Mouse (Mus musculus): ENCODE data around the gene Anapc1.
"Not testable (repeated sequence)": the region's sequence is repeated elsewhere in the genome, so short reads cannot be mapped to it uniquely, and the experiment has no call there.

Gene Anapc1

DNA sequence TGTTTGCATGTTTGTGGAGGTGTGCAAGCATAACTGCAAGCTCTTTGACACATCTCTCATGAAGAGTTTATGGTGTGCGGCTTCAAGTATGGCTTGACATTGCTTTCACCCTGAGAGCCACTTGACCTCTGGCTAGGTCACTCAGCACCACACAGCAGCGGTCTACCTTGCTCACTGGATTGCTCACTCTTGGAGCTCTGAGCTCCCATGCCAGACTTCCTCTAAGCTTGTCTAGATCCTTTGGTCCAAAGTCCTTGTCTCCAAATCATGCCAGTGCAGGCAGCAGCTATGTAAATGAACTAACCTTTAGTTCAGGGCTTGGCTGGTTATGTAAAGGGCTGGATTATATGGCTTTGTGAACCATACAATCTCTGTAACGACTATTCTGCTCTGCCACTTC lies 9.2 kb upstream of the Anapc1 start:
- no peak for DNase-seq (ENCODE audit: low spot score in 2 of 2)

DNA sequence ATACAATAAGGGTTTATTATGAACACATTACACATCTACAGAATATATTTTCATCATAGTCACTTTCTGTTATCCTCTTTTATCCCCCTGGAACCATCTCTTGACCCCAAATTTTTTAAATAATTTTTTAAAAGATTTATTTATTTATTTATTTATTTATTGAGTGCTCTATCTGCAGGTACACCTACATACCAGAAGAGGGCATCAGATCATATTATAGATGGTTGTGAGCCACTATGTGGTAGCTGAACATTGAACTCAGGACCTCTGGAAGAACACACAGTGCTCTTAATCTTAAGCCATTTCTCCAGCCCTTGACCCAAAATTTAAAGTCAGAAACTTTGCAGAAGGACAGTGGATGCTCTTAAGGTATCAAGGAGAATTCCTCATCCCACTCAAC lies 7.4 kb upstream of the Anapc1 start:
- DNase-seq (ENCODE audit: low spot score in 2 of 2): no peak

DNA sequence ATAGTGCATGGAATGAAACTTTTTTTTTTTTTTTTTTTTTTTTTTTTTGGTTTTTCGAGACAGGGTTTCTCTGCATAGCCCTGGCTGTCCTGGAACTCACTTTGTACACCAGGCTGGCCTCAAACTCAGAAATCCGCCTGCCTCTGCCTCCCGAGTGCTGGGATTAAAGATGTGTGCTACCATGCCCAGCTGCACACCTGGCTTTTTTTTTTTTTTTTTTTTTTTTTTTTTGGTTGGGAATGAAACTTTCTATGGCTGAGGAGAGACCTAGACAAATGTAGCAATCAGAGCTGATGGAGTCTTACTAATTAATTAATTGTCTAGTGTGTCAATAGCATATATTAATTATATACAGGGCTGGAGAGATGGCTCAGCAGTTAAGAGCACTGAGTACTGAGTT lies 6.6 kb upstream of the Anapc1 start:
- not testable (repeated sequence) for DNase-seq (ENCODE audit: low spot score in 2 of 2)

DNA sequence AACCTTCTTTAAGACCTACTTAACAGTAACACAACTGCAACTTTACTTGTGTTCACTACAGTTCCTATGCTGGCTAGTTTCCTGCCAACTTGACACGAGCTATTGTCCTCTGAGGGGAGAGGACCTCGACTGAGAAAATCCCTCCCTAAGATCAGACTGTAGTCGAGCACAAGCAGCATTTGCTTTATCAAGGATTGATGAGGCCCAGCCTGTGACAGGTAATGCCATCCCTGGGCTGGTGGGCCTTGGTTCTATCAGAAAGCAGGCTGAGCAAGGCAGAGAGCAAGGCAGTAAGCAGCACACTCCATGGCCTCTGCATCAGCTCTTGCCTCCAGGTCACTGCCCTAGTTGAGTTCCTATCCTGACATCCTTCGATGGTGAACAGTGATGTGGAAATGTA lies 6.0 kb upstream of the Anapc1 start:
- no peak for DNase-seq (ENCODE audit: low spot score in 2 of 2)

DNA sequence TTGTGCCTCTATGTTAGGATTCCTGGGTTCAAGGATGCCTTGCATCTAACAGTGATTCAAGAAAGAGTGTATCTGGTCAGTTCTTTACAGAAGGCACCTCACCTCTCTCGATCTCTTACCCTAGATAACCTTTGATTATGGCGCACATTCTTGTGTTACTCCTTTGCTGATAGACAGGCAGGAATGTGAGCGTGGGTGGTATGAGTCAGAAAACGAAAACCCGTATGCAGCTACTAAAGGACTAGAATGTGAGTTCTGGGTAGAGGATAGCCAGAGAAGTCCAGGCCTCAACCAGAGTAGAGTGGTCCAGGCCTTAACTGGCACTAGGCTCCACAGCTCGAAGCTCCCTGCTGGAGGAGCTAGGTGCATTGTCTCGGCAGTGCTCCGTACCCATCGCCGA lies 5.6 kb upstream of the Anapc1 start:
- no peak for DNase-seq (ENCODE audit: low spot score in 2 of 2)

DNA sequence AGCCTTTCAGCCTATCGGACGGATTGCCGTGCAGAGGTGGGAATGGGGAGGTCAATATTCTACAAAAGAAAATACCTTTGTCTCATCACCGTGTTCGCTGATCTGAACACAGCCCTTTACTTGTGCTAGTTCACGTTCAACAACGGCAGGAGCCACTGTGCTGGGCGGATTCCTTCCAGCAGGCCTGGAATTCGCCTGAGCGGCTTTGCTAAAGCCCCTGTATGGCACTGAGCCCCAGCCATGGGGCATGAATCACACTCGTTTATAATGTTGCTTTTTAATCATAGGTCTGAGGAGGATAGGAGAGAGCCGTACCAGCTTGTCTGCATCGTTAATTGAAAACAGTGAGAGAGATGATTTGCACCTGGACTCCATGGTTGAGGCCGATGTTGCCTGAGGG lies 5.1 kb upstream of the Anapc1 start:
- no peak for DNase-seq (ENCODE audit: low spot score in 2 of 2)

DNA sequence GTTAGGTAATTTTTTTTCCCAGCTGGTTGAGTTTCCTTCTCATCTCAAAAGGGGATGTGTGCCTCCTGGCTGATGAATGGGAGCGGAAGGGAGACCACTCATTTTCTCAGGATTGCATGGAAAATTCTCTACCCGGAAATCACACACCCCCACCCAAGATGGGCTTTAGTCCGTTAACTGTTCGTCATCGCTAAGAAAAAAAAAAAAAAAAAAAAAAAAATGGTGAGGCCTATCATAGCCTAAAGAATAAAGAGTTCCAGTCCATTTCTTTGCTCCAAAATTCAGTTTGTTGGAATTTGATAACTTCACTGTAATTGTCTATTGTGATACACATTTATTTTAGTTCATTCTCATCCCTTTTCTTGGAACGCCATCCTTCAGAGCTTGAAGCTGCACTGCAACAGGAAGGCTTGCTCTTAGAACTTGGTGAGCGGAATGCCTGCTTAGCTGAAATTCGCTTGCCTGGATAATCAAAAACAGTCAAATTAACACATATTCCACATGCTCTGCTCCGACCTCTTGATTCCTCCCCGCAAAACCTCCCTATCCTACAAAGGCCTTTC lies 448 bp upstream of the Anapc1 start:
- DNase-seq (ENCODE audit: low spot score in 2 of 2): no peak

DNA sequence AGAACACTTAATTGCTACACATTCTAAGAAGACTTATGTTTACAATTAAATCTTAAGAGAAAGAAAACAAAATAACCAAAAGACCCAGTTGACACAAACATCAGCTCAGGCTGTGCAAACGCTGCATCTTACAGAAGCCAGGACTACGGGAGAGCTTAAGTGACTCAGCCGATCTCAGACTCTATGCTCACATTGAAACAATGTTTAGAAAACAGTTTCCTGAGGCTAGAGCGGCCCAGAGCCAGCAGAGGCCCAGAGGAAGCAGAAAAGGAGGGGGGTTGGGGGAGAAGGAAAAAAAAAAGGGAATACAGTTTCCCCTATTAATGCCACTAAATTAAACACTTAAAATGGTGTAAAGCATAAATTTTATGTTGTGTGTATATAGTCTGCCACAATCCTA lies 6.5 kb downstream of the Anapc1 start:
- no peak for DNase-seq (ENCODE audit: low spot score in 2 of 2)

DNA sequence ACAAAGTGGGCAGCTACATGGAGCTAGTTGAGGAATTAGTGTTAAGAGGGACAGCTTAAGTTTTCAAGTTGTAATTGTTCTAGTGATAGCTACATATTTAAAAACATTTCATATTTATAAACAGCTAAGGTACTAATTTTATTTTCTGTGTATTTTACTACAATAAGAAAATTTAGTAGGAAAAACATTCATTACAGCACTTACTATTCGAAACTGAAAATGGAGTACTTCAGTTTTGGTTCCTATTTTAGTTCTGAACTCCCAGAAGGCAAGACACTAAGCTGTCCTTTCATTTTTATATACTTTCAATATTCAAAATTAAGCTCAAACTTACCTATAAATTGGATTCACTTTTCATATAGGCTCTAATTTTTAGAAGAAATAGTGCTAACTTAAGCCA lies 66.6 kb downstream of the Anapc1 start:
- DNase-seq (ENCODE audit: low spot score in 2 of 2): no peak

DNA sequence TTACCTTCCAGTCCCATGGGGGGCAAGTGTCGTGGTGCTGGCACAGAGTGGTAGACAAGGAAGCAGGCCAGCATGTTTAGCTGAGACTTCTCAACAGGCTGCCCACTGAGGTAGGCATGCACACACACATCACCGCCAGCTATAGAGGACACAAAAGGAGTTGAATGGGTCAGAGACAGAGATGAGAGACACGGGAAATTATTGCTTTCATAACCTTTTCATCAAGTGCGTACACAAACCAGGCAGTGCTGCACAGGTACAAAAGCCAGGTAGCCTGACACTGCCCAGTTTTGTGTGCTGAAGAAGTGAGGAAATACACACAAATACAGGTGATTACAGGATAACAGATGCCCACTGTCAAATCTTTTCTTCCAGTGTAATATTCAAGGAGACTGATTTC lies 71.8 kb downstream of the Anapc1 start:
- no peak for DNase-seq (ENCODE audit: low spot score in 2 of 2)

DNA sequence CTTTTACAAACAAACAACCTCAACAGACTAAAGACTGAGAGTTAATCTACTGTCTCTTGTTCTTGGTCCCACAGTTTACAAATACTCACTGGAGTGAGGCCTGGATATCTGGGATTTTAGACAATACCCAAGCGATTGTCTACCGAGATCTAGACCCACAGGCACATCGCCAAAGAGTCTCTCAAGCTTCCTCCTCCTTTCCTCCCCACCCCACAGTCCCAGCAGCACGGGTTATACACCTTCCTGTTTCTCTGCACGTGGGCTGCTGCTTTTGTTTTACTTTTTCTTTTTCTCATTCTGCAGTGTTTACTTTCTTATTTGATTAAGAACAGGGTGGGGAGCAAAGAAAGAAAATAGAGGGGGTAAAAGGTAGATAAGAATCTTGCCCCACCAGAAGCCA lies 73.8 kb downstream of the Anapc1 start:
- DNase-seq (ENCODE audit: low spot score in 2 of 2): no peak

DNA sequence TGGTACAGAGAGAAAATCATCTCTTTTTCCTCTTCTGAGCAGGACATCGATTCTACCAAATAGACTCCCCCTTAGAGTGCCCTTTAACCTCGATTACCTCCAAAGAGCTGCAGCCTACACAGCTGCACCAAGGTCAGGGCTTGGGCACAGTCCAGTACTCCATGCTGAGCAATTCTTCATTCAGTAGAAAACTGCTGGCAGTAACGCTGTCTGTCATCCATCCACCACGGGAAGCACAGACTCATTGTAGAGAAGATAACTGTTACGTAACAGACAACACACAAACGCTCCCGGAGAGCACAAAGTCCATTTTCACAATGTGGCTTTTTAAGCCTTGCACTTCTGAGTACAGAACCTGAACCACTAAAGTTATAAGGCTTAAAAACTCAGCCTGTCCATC lies 74.9 kb downstream of the Anapc1 start:
- no peak for DNase-seq (ENCODE audit: low spot score in 2 of 2)

DNA sequence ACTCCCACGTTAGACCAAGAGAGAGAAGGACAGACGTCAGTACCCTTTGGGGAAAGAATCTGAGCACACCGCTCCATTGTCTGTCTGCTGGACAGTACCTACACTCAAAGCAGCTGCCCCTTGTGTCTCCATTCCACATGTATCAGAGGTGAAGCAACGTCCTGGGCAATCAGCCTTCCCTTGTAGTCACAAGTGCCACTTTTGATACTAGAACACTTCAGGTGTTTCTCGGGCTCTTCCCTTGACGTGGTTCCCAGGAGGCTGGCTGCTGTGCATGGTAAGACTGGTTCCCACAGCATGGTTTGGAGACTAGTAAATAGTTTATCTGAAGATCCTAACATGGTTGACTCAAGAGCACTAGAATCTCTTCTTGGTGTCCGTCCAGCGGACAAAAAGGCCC lies 76.0 kb downstream of the Anapc1 start:
- DNase-seq (ENCODE audit: low spot score in 2 of 2): no peak

DNA sequence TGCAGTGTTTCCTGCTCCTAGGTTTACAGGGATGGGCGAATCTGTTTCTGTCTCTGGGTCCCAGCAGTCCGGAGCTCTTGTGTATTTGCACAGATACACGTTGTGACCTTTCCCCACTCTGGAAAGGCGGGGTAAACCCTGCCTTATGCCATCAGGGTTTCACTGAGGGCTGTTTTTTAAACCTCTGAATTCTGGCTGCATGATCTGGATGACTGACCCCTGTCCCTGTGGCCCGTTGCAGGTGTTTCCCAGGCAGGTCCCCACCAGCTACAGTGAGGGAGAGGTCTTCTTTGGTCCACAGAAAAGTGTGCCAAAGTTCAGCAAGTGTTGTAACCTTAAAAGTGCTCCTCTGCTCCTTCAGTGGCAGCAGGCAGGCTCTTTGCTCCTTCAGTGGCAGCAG lies 77.9 kb downstream of the Anapc1 start:
- no peak for DNase-seq (ENCODE audit: low spot score in 2 of 2)

DNA sequence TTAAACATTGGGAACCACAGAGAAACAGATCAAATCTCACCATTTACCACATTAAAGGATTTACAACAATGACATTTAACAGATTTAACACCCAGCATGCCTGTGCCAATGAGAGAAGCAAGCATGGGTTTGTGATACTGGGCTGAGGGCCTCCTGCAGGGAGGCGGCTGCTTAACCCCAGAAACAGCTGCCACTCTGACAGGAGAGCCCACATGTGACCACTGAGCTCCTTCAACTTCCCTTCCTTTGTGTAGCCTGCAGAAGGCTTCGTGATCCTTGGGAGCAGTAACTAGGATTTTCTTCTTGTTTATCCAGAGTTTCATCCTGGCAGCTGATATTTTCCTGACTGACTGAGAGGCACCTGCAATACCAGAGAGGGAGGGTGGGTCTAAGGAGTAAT lies 85.7 kb downstream of the Anapc1 start:
- DNase-seq (ENCODE audit: low spot score in 2 of 2): no peak

DNA sequence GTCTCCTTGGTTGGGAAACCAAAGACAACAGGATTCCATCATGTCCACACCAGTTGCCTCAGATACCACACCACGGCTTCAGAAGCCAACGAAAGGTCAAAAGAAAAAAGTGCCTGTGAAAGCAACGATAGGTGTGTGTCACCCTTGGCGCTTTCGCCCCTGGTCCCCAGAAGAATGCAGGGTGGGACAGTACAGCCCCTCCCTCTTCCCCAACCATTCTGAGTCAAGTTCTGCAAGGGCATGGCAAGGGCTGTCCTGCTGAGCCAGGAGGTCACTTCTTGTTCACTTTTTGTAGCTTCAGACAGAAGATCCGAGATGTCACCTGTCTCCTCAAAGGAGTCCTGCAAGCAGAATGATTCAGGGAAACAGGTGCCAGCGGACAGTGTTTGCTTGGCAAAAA lies 94.9 kb downstream of the Anapc1 start:
- DNase-seq (ENCODE audit: low spot score in 2 of 2): no peak

DNA sequence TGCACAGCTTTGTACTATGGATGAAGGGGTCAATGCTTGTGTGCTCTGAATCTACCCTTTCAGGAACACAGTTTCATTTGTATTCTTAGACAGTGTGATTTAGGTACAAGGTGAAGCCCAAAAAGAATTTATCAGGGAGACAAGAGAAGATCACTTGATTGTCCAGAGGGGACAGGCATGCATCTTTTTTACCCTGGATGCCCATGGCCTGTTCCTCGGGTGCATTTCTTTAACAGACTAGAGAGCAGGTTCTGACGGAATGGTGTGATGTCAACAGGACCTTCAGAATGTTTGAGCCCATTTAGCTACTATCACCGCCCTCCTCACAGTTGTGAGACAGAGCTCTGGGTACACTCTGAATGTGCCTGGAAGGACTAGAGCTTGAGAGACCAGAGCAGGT lies 96.3 kb downstream of the Anapc1 start, which contains the start of gene Spdye4c:
Spdye4c (plus strand) TSS at position 301 of the 400 bp plus-strand sequence.
- no peak for DNase-seq (ENCODE audit: low spot score in 2 of 2)

DNA sequence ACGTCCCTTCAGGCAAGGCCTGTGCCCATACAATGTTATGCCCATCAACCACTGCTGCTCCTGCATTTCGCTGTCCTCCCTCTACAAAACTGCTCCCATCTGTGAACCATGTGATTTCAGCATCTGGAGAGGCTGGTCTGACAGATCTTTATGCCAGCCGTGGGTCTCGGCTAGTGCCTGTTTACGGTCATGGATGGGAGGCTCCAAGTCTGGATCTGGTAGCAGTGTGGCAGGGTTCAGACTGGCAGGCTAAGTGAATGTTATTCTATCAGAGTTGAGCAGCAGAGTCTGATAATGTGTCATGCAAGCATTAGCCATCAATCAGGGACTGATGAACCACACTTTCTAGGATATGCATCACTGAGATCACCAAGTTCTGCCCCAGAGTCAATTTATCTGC lies 104.3 kb downstream of the Anapc1 start:
- DNase-seq (ENCODE audit: low spot score in 2 of 2): no peak

DNA sequence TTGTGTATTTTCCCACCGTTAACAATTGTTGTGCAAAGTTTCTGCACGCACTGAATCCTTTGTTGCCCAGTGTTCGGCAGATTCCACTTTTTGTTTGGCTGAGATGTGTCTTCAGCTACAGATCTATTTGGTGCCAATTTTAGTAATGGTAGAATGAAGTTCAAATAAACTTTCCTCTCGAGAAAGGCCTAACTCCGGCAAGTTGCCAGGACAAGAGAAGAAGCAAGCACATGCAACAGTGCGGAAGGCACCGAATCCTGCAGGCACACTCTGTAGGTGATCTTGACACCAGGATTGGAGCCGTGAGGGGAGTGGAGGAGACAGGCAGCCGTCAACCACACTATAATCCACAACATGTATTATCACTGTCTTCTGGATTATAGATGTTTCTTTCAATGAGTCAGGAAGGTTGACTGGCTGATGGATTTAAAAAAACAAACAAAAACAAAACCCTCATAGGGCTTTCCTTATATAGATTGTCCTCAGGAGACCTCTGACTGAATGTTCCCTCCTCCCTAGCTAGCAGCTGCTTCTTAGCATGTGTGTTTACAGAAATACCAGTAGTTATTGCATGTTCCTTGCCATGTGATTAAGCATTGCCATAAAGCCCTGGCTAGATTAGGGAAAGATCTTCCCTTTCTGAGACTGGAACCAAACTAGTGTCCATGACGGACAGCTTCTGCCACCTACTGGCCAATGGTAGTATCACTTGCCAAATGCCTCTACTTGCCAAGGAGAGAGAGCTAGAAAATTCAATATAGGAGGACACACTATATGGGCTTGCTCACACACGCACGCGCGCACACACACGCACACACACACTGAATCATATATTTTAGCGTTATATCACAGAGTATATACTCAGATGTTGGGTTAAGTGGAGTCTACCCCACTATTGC lies 114.2 kb downstream of the Anapc1 start:
- peak; percentile 63 to 84 for DNase-seq (ENCODE audit: low spot score in 2 of 2)

DNA sequence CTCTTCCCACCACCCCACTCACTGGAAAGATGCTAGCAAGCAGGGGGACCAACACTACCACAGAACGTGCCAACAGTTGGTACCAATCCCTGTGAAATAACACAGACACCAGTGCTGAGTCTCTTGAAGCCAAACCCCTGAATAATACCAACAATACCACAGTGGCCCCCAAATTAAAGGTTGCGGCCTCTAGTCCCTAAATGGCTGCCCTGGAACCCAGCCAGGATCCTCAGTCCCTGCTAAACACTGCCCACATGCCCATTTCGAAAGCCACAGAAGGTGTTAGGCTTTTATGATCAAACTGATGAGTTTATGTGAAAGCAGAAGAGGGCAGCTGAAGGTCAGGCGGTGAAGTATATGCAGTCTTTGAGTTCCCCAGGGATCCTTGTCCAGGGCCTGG lies 116.2 kb downstream of the Anapc1 start:
- no peak for DNase-seq (ENCODE audit: low spot score in 2 of 2)

DNA sequence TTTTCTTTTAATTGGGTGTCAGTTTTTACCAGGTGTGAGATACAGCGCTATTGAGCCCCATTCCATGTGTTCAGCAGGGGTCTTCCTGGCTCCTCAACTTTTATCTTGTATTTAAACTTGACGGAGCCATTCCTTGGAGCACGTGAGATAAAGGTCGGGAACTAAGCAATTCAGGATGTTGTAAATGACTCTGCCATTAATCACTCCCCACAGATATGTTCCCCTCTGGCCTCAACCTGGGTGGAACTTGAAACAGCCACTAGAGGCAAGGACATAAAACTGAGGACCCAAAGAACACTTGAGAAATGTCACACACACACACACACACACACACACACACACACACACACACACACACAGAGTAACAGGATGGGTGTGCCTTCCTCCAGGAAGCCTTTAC lies 118.7 kb downstream of the Anapc1 start:
- no peak for DNase-seq (ENCODE audit: low spot score in 2 of 2)

DNA sequence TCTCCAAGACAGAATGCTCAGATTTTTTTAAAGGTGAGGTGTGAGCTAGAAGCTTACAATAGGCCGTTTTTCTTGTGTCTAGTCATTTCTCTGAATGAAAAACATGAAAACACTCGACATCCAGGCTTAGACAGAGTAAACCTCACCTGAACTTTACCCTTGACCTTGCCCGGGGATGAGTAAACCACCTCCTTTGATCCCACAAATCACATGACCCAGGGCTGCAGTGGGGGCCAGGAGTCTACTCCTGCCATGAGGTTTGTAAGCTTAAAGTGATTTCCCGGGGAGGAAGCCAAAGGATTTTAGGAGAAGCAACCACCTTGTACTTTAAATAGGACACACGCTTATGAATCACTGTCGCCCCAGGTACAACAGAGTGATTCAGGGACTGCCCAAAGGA lies 119.2 kb downstream of the Anapc1 start:
- DNase-seq (ENCODE audit: low spot score in 2 of 2): no peak

DNA sequence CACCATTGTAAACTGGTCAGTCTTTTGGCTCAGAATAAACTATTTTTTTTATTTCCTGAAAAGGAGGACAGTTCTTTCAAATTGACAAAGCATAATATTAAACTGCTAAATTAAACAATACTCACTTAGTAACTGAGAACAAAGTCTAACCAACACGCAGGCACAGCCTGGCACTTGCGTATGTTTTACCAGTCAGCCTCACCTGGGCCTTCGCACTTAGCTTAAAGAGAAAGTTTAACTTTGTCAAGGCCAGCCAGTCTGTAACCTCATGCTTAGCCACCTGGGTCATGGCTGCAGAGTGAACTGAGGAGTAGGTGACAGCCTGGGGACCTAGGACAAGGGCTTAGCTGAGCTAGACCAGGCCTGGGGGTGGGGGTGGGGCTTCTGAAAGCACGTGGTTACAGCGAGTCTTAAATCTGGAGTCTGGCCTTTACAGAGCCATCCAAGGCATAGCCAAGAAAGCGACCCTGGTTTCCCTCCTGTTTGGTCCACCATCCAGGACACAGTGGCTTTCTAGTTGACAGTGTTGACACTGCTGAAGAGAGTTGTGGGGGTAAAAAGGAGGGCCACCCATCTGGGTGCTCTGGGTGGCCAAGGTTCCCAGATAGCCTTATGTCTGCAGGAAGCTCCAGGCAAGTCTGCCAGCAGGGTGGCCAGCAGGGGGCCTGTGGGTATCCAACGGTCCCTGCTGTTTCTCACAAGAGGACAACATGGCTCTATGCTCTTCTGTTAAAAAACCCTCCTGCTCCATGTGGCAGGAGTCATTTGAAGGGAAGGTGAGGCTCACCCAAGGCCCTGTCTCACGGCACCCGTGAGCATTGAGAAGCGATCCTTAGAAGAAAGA lies 120.7 kb downstream of the Anapc1 start:
- no peak for DNase-seq (ENCODE audit: low spot score in 2 of 2)
